Comparison of ENCODE assay signal across 15 mouse cellular contexts in the genomic region with DNA sequence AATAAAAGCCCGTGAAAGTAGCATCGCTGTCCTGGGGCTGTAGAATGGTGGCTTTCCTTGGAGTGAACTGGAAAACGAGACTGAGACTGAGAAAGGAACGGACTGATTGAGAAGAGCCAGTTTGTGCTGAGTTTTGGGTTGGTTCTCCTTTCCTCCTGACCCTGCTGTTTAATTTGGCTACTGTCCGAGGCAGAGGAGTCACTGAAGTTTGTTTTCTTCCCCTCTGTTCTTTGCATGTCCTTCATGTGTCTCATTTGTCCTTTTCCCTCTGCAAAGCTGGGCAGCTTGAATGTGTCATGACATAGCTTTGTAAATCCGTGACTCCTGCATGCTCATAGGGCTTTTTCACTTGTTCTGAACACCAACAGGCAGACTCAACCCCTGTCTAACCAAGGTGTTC.
"Had no signal": no experiment of that assay in that cellular context is flagged by ENCODE, and none has a peak within 500 bp of the region (broad histone marks: within the 10 kb centered on the region; RNA-seq: fewer than 3 reads in every experiment).

No protein-coding gene starts in this region.

- H3K27ac ChIP-seq: left cerebral cortex, adult 2 months; limb, embryonic 15.5 days; liver, embryonic 15.5 days; midbrain, embryonic 10.5 days; midbrain, embryonic 15.5 days; neural tube, embryonic 12.5 days had no signal

- H3K4me1 ChIP-seq: liver, embryonic 15.5 days had no signal

- H3K4me2 ChIP-seq: limb, embryonic 15.5 days; liver, embryonic 15.5 days; lung, embryonic 14.5 days; midbrain, embryonic 15.5 days; neural tube, embryonic 12.5 days had no signal

- H3K9me3 ChIP-seq: limb, embryonic 15.5 days; liver, embryonic 15.5 days; midbrain, embryonic 10.5 days; midbrain, embryonic 15.5 days; neural tube, embryonic 12.5 days had no signal

- H3K9ac ChIP-seq: limb, embryonic 15.5 days; liver, embryonic 15.5 days; lung, embryonic 14.5 days; midbrain, embryonic 15.5 days; neural tube, embryonic 12.5 days had no signal

- H3K36me3 ChIP-seq: limb, embryonic 15.5 days; liver, embryonic 15.5 days; midbrain, embryonic 10.5 days; midbrain, embryonic 15.5 days; neural tube, embryonic 12.5 days had no signal

- DNase-seq: kidney, adult 11 months; lung, embryonic 14.5 days; lung, postnatal 10 days; lung, postnatal 4 days; retina, postnatal 1 day; right cerebral cortex, postnatal 4 days; spleen, adult 18-20 months; thymus, adult 18-20 months; thymus, postnatal 14 days had no signal

- ATAC-seq: midbrain, embryonic 15.5 days had no signal

- H3K27me3 ChIP-seq: limb, embryonic 15.5 days; liver, embryonic 15.5 days; midbrain, embryonic 15.5 days; neural tube, embryonic 12.5 days had no signal

- H3K4me3 ChIP-seq: left cerebral cortex, adult 2 months; limb, embryonic 15.5 days; liver, embryonic 15.5 days; midbrain, embryonic 10.5 days; midbrain, embryonic 15.5 days; neural tube, embryonic 12.5 days had no signal
